Mouse (Mus musculus) left cerebral cortex, adult 18-20 months (tissue): Measurements from ENCODE around the gene Tmcc1. TPM values are rescaled to one million over a fixed set of nuclear protein-coding genes. Genes with fewer than 3 reads are reported as not detected.

ENCODE experiments used
- DNase-seq, 2 experiments: peaks; one replicate each; pipeline ENCODE4 v3.0.0; 2021 to 2022; ENCODE audit warnings: low spot score in 2 of 2, mixed read lengths in 1 of 2
- total RNA-seq, 2 experiments: library from RNA; stranded (reverse); gene quantifications; 2 replicates each; pipeline ENCODE4 v1.2.3; 2021

The Tmcc1 gene
- total RNA-seq, 2 experiments from 2014 or later: 70.5 to 79.6 TPM

GRCm38 (mm10) chr6:115995531-115995941 is 197.8 kb downstream of the Tmcc1 start:
- DNase-seq: no peak

GRCm38 (mm10) chr6:115994877-115995520 is 198.3 kb downstream of the Tmcc1 start, which contains the start of gene Plxnd1:
Gene Plxnd1 (minus strand): TSS chr6:115995005.
- DNase-seq: peak; percentile 83

GRCm38 (mm10) chr6:115994146-115994876 is 199.0 kb downstream of the Tmcc1 start:
- DNase-seq: no peak

GRCm38 (mm10) chr6:115993463-115994145 is 199.7 kb downstream of the Tmcc1 start:
- peak; percentile 40 to 49 for DNase-seq

GRCm38 (mm10) chr6:115992981-115993380 is 200.3 kb downstream of the Tmcc1 start:
- no peak for DNase-seq

GRCm38 (mm10) chr6:115991881-115992620 is 201.2 kb downstream of the Tmcc1 start:
- DNase-seq: no peak

- no peak for DNase-seq
Observed at GRCm38 (mm10) chr6:115991108-115991880, 202.0 kb downstream of the Tmcc1 start.

GRCm38 (mm10) chr6:115990479-115990878 is 202.8 kb downstream of the Tmcc1 start:
- DNase-seq: no peak

GRCm38 (mm10) chr6:115990056-115990455 is 203.2 kb downstream of the Tmcc1 start:
- no peak for DNase-seq

- DNase-seq: peak; percentile 54
Observed at GRCm38 (mm10) chr6:115989607-115990006, 203.7 kb downstream of the Tmcc1 start.

GRCm38 (mm10) chr6:115989032-115989431 is 204.3 kb downstream of the Tmcc1 start:
- no peak for DNase-seq

GRCm38 (mm10) chr6:115987096-115987747 is 206.1 kb downstream of the Tmcc1 start:
- DNase-seq: no peak

- no peak for DNase-seq
Observed at GRCm38 (mm10) chr6:115986472-115987095, 206.7 kb downstream of the Tmcc1 start.

GRCm38 (mm10) chr6:115985622-115986021 is 207.7 kb downstream of the Tmcc1 start:
- no peak for DNase-seq

- DNase-seq: no peak
Observed at GRCm38 (mm10) chr6:115984580-115984979, 208.7 kb downstream of the Tmcc1 start.

- DNase-seq: no peak
Observed at GRCm38 (mm10) chr6:115983306-115984038, 209.8 kb downstream of the Tmcc1 start.

GRCm38 (mm10) chr6:115982889-115983288 is 210.4 kb downstream of the Tmcc1 start:
- no peak for DNase-seq

- no peak for DNase-seq
Observed at GRCm38 (mm10) chr6:115978596-115978995, 214.7 kb downstream of the Tmcc1 start.

- DNase-seq: no peak
Observed at GRCm38 (mm10) chr6:115977810-115978209, 215.5 kb downstream of the Tmcc1 start.
